Mouse (Mus musculus) skeletal muscle tissue, postnatal 0 days (tissue): ENCODE results near the gene Ncl. TPM values are rescaled to one million over a fixed set of nuclear protein-coding genes. Genes with fewer than 3 reads are reported as not detected.

Experiments
- microRNA-seq, 2 experiments: library from miRNA; unstranded; fragments of <30 nt; microRNA quantifications; one replicate each; pipeline ENCODE4; 2016
- polyA plus RNA-seq: library from polyadenylated mRNA; unstranded; fragments of >200 nt; fragmentation: Nextera tagmentation; extraction: Ambion mirVana; gene quantifications from 2 replicates; pipeline ENCODE4 v1.2.1, GENCODE M21; 2015

Ncl gene
- 168 and 181 TPM in 2 replicates for polyA plus RNA-seq

GRCm38 (mm10) chr1:86358906-86359797 is at the start of gene Ncl:
Ncl (minus strand) TSS chr1:86359400.

GRCm38 (mm10) chr1:86302532-86302931 is 56.7 kb downstream of the Ncl start, which contains the start of gene B3gnt7:
B3gnt7 (plus strand) TSS chr1:86302832.

Small RNAs within 50 kb of the gene (microRNA-seq; reads per million reads assigned to microRNA genes)
- 6.3 to 14.0 reads per million in 2 experiments for gene mmu-mir-3535

Other genes with a start within 250 kb of the Ncl start
- gene Htr2b, start 247.4 kb downstream of the Ncl start, polyA plus RNA-seq, result 1.7 and 2.5 TPM in 2 replicates
- 0.19 TPM in 1 of 2 replicates, not detected in the other for gene Gm21972, start 225.8 kb downstream of the Ncl start, polyA plus RNA-seq
- gene Armc9, start 204.6 kb downstream of the Ncl start, polyA plus RNA-seq, result 5.2 and 6.5 TPM in 2 replicates
- gene B3gnt7, start 56.6 kb downstream of the Ncl start, polyA plus RNA-seq, result 0.19 and 0.45 TPM in 2 replicates
- gene Nmur1, start 66.8 kb upstream of the Ncl start, polyA plus RNA-seq, result not detected in 2 replicates
- not detected in 2 replicates for gene Tex44, start 66.9 kb upstream of the Ncl start, polyA plus RNA-seq
- 476 and 618 TPM in 2 replicates for gene Ptma, start 167.3 kb upstream of the Ncl start, polyA plus RNA-seq
- gene Pde6d, start 223.2 kb upstream of the Ncl start, polyA plus RNA-seq, result 51.8 and 60.6 TPM in 2 replicates
- 16.6 and 18.6 TPM in 2 replicates for gene Cops7b, start 223.5 kb upstream of the Ncl start, polyA plus RNA-seq